Mouse (Mus musculus) lung, adult 2 months (tissue): ENCODE data around the gene Kat7. TPM values are rescaled to one million over a fixed set of nuclear protein-coding genes. Genes with fewer than 3 reads are reported as not detected.
A peak's percentile ranks its signal among the peaks of the same experiment; 100 is the strongest.

ENCODE experiments used
- DNase-seq: peaks from one replicate; pipeline ENCODE4 v3.0.0; 2022
- H3K4me1 ChIP-seq: fragments of 200-500 bp; 2 replicates; pipeline ENCODE4 v1.6.1; 2011; ENCODE audit warnings: low read length; ENCODE audit not compliant: control insufficient read depth, insufficient read depth
- H3K4me3 ChIP-seq: fragments of 200-500 bp; replicated peaks from 2 replicates; pipeline ENCODE3; 2011; ENCODE audit warnings: low read depth, mild to moderate bottlenecking, control low read depth, low read length; ENCODE audit errors: extremely low read depth
- CTCF ChIP-seq: fragments of 200-500 bp; IDR thresholded peaks from 2 replicates; pipeline ENCODE4 v1.5.1; 2011; ENCODE audit warnings: mild to moderate bottlenecking, low read length, control low read depth; ENCODE audit not compliant: insufficient read depth
- POLR2A ChIP-seq: fragments of 200-500 bp; IDR thresholded peaks from 2 replicates; pipeline ENCODE4 v1.6.1; 2011; ENCODE audit warnings: low read depth, mild to moderate bottlenecking, control low read depth, low read length, borderline replicate concordance; ENCODE audit errors: extremely low read depth
- WGBS: fragments of 180-500 bp; shearing (Covaris S2); methylation state at CpG from one replicate; pipeline ENCODE4 v1.1.7; 2018; 5-methylcytosine and 5-hydroxymethylcytosine counted together
- polyA plus RNA-seq: library from polyadenylated mRNA; depleted of rRNA; stranded (reverse); fragments of >200 nt; gene quantifications from 2 replicates; pipeline ENCODE4 v1.2.3, GENCODE M21; 2012; rRNA removed

Gene Kat7
- 21.5 and 37.2 TPM in 2 replicates for polyA plus RNA-seq

DNA sequence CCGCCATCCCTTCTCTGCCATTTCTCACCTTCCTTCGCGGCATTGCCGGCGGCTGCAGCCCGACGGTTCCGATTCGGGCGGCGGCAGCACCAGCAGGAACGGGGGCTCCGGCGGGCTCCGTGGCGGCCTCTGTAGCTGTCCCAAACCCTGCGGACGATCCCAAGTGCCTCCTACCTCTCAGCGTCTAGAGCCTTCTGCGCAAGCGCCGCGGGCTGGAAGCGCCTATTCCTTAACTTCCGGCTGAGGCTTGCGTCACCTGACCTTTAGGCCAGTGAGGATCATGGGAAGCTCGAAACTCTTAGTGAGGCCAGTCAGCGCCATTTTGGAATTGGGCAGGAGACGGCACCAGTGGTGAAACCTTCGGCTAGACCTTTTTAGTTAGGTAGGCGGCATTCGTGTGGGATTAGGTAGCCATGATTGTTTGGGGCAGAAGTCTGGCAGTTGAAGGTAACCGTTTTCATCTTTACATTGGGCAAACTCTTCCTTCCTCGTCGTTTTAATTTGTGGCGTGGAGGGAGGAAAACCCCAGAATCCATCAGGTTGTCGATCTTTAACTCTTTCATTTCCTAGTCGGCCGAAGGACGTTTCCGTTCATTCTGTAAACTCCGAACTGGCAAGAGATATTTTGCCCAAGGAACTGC lies at the start of gene Kat7:
Gene Kat7, minus strand, starts transcription at position 240 of the 641 bp plus-strand sequence.
- under 1% methylated on average over 41 of the region's 42 CpGs for WGBS
- TF ChIP-seq POLR2A = peak; percentile 71; the same call in 1 of the 2 replicates
- no peak for TF ChIP-seq CTCF
- H3K4me3 ChIP-seq = peak within 1 kb of the TSS; percentile 92
- DNase-seq = peak; percentile 96
- H3K4me1 ChIP-seq = peaks cover 5% of the 10 kb centered on the region

DNA sequence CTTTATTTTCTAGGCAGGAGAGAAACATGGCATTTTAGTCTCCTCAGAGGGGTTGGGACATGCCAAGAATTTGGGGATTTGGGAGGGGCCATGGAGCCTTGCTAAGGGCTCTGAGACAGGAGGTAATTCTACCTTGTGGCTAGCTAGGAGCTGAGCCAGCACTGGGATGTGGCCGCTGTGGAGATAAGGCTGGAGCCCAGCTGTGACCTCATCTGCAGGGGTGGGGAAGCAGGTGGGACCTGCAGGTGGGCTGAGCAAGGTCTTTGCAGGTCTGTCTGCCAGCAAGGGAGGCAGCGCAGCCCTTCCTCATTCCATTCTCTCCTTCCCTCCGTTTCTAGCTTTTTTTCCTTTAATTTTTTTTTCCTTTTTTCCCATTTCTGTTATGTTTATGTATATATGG lies 48.2 kb upstream of the Kat7 start:
- TF ChIP-seq CTCF = no peak
- TF ChIP-seq POLR2A = no peak
- peaks cover 13% of the 10 kb centered on the region for H3K4me1 ChIP-seq
- DNase-seq = no peak
- no peak overlapping the region for H3K4me3 ChIP-seq
- WGBS = 47% methylated on average over 3 of the region's 3 CpGs

DNA sequence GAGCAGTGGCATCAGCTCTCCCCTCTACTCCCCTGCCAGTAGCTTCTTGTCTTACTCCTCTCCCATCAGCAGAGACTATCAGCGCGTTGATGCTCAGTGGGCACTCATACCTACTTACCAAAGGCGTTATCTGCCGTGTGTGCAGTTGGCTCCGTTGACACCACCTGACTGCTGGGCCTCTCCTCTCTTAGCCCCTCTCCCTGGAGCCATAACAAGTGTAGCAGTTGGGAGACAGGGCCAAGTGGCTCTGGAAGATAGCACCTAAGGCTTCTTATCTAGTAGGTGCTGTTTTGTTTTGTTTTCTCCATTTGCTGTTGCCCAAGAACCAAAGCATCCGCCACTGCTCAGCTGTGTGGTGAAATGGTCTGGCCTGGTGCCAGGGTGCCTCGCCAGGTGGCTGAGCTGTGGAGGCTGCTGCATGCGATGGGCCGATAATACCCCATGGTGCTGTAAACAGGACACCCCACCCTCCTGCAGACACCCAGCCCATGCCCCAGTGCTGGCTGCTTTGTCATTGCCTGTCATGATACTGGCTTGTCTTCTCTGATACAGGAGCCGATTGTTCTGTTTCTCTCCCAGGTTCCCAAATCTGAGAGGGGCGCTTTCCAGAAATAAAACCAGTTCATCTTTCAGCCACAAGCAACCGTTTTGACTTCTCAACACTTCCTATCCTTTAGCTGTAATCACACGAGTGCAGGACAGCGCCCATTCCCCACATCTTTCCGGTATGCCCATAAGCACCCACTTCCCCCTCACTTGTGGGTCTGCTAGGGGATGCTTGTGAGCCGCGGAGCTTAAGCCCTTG lies 46.6 kb upstream of the Kat7 start:
- peaks cover 16% of the 10 kb centered on the region for H3K4me1 ChIP-seq
- peak overlapping the region; percentile 16 for H3K4me3 ChIP-seq
- WGBS = 45% methylated on average over 17 of the region's 17 CpGs
- DNase-seq = peak; percentile 72
- TF ChIP-seq CTCF = no peak
- no peak for TF ChIP-seq POLR2A

DNA sequence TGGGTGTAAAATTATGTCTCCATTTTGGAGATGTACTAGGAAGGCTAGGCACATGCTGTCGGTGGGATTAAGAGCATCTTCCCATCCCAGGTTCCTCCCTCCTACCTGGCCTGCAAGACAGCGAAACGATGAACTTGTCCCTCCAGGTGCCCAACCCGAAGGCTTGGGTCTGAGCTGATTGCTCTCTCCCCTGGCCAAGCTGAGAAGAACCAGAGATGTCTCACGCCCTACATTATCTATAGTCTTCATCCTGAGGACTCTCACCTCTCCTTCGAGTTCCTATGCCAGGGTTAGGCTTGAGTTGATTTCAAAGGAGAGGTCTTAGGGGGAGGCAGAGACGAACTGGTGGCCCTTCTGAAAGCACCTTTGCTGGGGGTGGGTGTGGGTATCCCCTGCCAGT lies 46.0 kb upstream of the Kat7 start:
- Histone ChIP-seq H3K4me1 (peaks cover 17% of the 10 kb centered on the region), H3K4me3 (no peak overlapping the region)
- WGBS = 81% methylated on average over 7 of the region's 7 CpGs
- no peak for DNase-seq
- TF ChIP-seq CTCF = no peak
- TF ChIP-seq POLR2A = no peak

DNA sequence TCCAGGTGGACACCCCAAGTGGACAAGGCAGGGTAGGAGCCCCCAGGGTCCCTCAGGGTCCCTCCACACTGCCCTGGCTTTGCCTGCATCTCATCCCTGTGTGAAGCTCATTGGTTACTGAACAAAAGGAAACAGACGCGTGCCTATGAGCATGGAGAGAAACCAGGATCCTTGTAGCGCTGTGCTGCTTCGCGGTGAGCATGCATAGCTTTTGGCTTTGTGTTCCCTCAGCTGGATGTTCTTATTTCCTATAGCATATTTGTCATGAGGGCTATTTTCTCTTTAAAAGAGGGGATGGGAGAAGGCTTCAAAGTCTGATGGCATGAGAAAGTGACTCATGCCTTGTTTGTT lies 45.6 kb upstream of the Kat7 start:
- H3K4me1 ChIP-seq = peaks cover 18% of the 10 kb centered on the region

DNA sequence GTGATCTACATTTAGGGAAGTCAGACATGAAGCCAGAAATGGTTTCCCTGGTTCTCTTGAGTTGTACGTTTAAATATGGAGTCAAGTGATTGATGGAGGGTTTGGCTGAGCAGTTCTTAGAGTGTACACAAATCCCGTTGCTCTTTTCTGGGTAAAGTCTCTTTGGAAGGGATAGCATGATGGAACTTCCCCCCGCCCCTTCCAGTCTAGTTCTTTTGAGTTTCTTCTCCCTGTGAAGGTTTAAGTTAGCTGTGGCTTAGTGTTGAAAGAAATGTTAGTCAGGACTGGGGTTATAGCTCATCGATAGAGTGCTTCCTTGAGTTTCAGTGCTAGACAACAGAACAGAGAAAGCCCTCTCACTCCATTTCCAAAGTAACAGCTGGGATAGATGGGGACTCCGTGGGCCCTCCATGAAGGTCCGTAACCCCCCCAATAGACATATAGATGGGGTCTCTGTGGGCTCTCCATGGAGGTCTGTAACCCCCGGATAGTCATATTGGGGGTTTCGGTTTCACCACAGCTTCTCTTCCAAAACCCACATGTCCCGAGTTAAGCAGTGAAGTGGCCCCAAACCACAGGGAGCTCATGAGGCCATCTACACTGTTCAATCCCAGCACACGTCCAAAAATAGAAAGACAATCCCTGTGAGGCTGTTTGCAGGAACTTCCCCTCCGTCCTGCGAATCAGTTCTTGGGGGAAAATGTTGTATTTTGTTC lies 45.1 kb upstream of the Kat7 start:
- no peak overlapping the region for H3K4me3 ChIP-seq
- 72% methylated on average over 12 of the region's 12 CpGs for WGBS
- TF ChIP-seq CTCF (no peak), POLR2A (no peak)
- peaks cover 21% of the 10 kb centered on the region for H3K4me1 ChIP-seq
- DNase-seq = no peak

More for the DNA sequence above, 45.6 kb upstream of the Kat7 start:
- peak overlapping the region; percentile 34 for H3K4me3 ChIP-seq
- WGBS = 76% methylated on average over 5 of the region's 5 CpGs
- TF ChIP-seq POLR2A (no peak), CTCF (no peak)
- DNase-seq = no peak

DNA sequence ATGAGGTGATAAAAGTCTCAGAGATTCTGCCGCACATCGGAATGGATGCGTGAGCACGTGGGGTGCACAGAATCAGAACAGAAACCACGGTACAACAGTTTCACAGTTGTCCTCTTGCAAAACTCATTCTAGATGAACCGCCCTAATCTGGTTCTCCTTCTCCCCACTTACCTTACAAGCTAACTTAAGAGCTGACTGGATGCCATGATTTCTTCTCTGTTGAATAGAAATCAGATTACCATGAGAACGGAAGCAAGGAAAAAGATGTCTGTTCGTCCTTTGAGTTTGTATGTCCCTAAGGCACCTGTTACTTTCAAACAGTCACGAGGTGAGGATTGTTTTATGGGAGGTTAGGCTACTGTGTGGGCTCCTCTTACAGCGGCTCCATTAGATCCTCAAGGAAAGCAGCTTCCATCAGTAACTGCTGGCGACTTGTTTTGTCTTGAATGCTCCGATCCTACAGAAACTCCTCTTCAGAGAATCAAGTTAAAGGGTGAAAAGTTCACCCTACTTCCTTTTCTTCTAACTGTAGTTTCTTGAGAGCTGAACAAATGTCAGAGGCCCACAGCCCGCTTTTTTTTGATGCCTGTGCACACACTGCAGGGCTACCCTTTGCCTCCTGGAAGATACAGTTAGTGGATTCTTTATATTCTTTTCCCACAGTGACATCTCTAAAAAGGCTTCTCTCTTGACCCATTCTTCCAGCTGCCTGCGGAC lies 44.3 kb upstream of the Kat7 start:
- H3K4me3 ChIP-seq = no peak overlapping the region
- 67% methylated on average over 14 of the region's 14 CpGs for WGBS
- TF ChIP-seq POLR2A = no peak
- no peak for TF ChIP-seq CTCF
- DNase-seq = no peak
- H3K4me1 ChIP-seq = peaks cover 21% of the 10 kb centered on the region

DNA sequence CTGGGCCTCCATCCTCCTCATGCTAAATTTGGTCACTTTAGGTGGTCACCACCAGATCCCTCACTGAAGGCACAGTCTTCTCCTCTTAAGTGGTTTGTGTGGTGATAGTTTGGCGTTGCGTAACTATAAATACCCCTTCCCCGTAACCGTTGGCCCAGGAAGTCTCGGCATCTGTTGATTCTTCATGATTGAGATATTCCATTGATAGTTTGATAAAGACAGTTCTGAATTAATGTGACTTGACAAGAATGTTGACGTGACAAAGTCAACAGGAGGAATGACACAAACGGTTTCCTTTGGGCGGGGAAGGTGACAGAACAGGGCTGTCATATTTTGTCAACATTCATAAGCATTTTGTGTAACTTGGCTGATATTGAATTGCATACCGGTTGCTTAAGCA lies 43.2 kb upstream of the Kat7 start:
- peaks cover 21% of the 10 kb centered on the region for H3K4me1 ChIP-seq
- H3K4me3 ChIP-seq = no peak overlapping the region
- no peak for TF ChIP-seq CTCF
- TF ChIP-seq POLR2A = no peak
- DNase-seq = no peak
- WGBS = 50% methylated on average over 9 of the region's 9 CpGs

DNA sequence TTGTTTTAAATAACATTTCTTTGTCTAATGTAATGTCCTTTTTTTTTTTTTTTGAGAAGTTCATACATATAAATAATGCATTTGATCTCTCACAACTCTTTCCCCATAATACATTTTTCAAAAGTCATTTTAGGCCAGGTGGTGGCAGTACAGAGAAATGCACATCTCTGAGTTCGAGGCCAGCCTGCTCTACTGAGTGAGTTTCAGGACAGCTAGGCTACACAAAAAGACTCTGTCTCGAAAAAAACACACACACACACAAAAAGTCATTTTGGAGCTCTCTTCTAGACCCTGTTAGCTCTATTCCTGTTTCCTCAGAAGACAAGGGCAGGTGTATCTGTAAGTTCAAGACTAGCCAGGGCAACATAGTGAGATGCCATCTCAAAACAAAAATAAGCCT lies 42.6 kb upstream of the Kat7 start:
- DNase-seq = no peak
- no peak for TF ChIP-seq CTCF
- TF ChIP-seq POLR2A = no peak
- peaks cover 21% of the 10 kb centered on the region for H3K4me1 ChIP-seq
- 81% methylated on average over 2 of the region's 2 CpGs for WGBS
- H3K4me3 ChIP-seq = no peak overlapping the region
